Mouse (Mus musculus): ENCODE results near the gene Plac8.

Plac8 gene

DNA sequence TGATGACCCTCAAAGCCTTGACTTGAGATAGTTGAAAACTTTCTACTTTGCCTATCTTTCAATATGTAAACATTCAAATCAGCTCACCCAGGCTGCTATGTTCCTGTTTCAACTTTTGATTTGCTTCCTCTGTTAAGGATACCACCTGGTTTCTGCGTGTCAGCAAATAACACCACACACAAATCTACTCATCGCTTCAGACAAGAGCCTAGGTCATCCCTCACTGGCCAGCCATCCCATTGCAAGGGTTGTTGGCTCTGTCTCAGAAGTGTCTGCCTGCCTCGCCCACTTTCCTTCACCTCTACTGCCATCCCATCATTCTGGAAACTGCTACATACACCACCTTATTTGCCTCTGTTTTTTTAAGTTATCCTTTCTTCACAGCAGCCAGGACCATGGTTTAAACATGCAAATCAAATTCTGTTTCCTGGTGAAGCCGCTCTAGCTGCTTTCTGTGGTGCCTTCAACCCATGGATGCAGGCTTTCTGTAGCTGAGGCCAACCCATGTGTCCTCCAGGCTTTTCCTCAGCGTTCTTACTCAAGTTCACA is 6.9 kb upstream of the Plac8 start:
- DNase-seq, result no peak

DNA sequence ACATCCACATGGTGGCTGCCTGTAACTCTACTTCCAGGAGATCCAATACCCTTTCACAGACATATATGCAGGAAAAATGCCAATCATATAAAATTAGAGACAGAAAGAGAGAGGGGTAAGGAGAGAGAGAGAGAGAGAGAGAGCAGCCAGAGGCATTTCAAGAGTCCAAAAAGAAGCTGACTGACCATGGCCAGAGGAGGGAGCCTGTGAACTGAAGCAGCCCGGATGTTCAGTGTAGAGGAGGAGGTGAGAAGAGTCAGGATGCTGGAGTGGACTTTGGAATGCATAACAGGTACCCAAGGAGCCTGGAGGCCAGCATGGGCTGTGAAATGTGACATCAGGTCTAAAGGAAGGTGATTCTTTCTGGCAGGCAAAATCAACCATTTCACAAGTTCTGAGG is 2.7 kb upstream of the Plac8 start:
- DNase-seq, result no peak

GRCm38 (mm10) chr5:100573256-100573655 is 1.2 kb upstream of the Plac8 start:
- no peak for DNase-seq

DNA sequence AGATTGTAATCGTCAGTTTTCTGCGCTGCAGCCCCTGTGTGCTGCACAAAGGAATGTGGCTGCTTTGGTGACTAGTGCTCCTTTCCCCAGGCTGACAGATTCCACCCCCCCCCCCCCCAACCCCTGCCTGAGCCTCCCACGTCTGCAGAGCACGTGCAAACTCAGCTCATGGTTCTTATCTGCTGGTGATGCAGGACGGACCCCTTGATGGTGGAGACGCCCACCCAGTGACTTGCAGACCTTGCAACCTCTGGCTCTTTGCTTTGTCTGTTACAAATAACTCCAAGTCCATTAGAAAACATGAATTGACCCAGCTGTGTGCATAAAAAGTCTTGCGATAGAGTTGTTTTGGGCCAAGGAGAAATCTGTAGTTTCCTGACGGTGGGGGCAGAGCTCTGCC is 1.3 kb downstream of the Plac8 start:
- no peak for DNase-seq

- DNase-seq, result no peak
Observed at GRCm38 (mm10) chr5:100569997-100570595, 1.9 kb downstream of the Plac8 start.

DNA sequence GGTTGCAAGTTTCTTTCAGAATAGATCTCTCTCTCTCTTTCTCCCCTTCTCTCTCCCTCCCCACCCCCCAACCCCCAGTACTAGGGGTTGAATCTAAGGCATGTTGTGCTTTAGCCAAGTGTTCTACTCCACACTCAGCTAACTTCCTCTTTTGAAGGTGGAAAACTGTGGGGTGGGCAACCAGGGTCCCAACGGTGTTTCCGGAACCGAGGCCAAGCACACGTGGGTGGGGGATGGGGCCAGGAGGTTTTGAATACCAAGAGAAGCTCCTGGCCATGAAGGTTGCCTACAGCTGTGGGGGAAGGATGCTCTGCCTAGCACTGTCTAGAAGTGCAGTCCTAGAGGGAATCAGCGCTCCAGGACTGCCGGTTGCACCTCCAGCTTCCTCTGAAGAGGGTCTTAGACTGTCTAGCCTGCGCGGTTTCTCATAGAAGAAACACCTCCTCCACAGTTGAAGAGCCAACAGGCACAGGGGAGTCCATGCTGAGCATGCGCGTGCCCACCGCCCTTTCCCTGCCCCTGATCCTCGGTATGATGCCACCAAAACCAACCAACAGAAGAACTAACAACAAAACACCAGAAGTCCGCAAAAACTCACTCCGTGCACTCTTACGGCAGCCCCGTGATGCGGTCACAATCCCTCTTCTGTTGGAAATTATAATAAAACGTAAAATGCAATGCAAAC is 2.7 kb downstream of the Plac8 start:
- DNase-seq, result no peak

DNA sequence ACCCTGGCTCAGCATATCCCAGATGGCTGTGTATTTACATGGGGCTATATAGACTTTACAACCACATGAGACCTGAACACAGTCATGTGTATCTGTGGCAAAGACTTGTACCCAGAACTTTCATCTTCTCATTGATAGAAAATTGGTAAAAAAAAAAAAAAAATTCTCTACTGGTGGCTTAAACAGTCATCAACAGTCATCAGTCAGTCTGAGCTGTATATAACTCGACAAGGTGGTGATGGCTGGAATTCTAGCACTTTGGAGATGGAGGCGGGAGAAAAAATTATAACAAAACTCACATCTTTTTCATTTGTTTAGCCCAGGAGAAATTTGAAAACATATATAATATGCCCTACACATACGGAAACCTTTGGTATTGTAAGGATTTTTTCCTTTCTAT is 3.2 kb downstream of the Plac8 start:
- no peak for DNase-seq

GRCm38 (mm10) chr5:100568177-100568576 is 3.9 kb downstream of the Plac8 start:
- DNase-seq, result no peak

GRCm38 (mm10) chr5:100567258-100568032 is 4.6 kb downstream of the Plac8 start:
- DNase-seq, result no peak

DNA sequence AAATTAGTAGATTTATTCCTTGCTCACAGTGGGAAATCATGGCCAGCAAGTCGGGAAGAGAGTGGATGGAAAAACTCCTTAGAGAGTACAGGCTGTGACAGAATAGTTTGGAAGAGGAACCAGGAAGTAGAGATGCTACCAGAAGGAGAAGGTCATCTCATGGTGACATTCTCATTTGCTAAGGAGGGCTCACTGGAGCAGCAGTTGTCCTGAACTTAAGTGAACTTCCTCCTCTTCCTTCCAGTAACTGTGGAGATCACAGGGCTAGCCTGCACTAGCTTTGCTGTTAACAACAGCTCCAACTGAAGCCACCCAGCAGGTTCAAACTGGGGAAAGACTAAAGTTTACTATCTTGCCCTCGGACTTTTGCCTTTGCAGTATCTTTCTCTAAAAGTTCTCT is 5.2 kb downstream of the Plac8 start:
- no peak for DNase-seq

DNA sequence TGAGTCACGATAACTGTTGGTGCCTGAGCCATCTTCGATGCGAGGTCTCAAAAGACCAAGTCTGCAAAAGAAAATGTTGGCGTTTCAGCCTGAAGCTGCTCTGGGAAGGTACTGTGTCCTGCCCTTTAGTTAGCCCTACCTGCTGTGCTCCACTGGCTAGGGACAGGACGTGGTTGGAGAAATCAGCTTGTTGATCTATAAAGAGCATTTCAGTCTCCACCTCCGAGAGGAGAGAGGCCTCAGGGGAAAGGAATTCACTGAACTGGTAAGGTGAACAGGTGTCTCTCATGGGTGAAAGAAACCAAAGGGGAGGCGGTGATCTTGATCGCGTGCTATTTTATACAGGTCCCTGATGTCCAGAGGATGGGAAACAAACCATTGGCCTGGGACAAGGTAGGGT is 9.3 kb downstream of the Plac8 start:
- DNase-seq, result no peak

DNA sequence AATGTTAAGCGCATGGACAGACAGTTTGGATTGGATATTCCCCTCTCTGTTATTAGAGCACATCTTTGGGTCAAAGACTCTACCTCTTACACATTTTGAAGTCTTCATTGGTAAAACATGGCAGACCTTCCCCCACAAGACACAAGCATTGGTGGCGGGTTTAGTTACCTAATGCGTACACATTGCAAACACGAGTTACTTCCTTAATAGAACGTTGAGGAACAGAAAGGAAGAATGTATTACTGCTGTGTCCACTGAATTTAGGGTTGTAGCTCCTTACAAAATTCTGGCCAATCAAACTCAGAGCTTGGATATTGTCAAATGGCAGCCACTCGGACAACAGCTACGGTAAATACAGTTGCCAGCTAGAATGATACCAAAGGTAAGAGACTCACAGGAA is 12.7 kb downstream of the Plac8 start:
- DNase-seq, result no peak

DNA sequence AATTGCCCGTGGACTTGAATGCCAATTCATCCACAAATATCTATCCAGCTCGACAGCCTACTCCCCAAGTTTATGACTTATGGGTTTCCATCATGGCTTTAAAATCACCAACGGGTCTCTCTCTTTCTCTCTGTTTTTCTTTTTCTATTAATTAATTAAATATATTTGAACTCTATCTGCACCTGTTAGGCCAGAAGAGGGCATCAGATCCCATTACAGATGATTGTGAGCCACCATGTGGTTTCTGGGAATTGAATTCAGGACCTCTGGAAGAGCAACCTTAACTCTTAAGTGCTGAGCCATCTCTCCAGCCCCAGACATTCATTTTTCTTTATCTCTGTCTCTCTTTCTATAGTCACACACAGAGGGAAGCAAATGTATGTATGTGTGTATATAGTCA is 13.3 kb downstream of the Plac8 start:
- no peak for DNase-seq

DNA sequence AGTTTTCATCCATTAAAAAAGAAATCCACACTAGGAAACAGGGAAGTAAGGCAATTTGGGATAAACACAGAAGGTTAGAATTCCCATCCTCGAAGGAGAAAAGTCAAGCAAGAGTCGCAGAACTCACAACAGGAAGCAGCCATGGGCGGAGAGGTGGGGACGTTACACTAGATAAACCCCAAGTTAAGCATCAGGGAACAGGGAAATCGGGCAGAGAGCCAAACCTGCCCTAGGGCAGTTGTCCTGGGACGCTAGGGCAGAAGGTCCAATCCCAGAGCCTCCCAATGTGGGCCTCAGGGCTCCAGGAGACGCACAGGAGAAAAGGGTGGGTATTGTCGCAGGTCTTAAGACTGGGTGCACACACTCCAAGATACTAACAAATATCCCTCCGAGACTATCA is 14.5 kb downstream of the Plac8 start:
- DNase-seq, result no peak

- no peak for DNase-seq
Observed at GRCm38 (mm10) chr5:100557019-100557418, 15.0 kb downstream of the Plac8 start.

DNA sequence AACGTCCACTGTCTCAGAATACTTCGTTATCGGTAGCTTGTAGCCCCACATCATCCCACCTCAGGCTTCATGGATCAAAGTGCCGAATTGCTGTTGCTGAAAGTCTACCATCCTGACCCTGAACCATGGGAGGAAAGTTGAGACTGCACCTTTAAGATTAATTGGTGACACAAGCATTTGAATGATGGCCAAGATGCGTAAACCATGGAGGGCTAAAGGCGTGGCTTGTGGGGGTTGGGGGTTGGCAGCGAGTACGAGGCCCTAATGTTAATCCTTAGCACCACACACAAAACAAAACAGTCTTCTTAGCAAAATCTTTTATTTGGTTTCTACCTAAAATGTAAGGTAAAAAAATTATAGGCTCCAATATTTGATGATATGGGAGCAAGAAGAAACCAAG is 18.6 kb downstream of the Plac8 start:
- no peak for DNase-seq

DNA sequence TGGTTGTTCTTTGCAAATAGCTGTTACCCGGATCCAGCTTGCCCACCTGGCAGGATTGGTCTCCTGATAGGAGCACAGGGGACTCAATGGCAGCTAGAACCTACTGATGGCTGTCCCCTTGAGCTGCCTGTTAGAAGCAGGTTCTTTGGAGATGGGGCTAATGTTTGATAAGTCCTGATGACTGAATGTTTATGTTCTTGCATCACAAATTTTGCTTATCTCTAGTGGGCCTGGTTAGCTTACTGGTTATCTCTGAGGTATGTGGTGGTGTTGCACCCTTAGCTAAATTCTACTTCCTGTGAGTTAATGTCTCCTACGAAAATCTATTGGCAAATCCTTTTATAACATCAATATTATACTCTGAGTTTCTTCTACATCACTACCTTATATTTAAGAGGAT is 20.1 kb downstream of the Plac8 start:
- no peak for DNase-seq

- no peak for DNase-seq
Observed at GRCm38 (mm10) chr5:100550151-100550550, 21.9 kb downstream of the Plac8 start.

DNA sequence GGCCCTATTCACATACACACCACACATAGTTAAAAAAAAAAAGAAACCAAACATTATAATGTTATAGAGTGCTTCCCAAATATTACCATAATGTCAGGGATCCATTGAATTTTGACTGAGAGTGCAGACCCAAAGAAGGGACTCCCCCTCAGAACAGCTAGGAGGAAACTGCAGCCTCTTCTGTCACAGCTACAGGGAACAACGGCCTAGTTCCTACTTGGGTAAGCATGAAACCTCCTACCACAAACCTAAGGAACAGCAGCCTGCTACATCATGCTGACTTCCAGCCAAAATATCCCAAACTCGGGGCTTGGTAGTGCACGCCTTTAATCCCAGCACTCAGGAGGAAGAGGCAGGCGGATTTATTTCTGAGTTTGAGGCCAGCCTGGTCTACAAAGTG is 22.7 kb downstream of the Plac8 start:
- DNase-seq, result no peak

DNA sequence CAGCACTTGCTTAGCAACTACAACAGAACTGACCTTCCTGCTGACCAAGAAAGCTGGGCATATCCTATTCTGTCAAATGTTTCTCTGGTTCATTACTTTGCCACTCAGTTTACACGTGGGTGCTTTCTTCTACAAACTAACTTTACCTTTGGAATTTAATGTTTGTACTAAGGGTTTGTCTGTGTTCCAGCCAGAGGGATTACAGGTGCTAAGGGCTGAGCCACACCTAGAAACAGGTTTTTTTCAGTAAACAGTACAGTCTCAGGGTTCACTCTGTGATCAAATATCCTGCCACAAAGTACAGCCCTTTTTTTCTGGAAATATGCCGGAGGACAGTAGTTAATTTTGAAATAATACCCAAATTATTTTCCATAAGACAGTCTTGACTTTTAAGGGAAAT is 23.8 kb downstream of the Plac8 start:
- DNase-seq, result no peak

- DNase-seq, result no peak
Observed at GRCm38 (mm10) chr5:100546294-100547080, 25.6 kb downstream of the Plac8 start.

DNA sequence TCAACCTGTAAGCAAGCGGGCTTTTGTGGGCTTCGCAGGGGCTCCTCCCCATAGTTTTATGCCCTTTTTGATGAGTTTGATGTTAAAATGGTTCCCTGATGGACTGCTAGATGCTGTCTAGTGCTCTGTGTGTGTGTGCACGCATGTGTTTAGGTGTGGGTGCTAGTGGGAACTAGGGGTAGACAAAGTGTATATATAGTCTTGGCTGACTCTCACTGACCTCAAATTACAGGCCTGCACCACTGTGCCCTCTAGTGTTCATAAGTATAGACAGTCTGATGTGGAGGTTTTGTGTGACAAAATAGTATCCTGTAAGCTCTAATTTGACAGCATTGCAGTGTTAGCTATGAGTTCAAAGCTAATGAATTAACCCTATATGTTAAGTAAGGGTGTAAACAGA is 35.4 kb downstream of the Plac8 start:
- DNase-seq, result no peak

GRCm38 (mm10) chr5:100535826-100536225 is 36.2 kb downstream of the Plac8 start:
- DNase-seq, result no peak
